In the genomic region with DNA sequence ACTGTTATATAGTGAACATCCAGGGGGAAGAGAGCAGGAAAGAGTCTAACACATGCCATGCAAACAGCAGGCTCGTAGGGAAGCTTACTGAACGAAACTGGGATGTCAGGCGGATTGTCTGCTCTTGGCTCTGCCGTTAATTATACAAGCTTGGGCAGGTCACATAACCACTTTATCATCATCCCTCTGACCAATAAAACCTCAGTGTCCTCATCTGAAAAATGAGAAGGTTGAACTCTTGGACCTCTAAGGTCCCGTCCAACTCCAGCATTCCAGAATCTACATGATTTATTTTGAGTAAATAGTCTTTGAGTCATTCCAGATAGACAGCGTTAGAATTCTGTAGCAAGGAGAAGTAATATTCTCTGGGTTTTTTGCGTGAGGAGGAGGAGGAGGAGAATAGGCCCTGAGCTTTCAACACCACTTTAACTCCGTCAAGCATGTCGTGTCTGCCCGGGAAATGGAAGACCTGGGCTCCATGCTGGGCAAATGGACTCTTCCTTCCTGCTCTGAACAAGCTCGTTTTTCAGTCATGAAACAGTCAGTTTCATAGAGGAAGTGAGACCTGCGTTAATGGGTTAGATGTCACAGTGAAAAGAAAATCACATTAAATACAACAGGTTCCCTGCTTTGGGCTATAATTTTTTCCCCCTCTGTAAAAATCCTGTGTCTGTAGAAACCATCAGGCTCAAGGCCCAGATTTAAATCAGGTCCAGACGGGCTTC, we compare ENCODE assay signal across 1 mouse cellular context.
TF ChIP-seq lines count a peak whose summit lies in the region.

No protein-coding gene starts in this region.

TF ChIP-seq in CH12.LX, 34 proteins besides CTCF, POLR2A, EP300 and RAD21 (continued from another document):
- peak; percentile 43; the same call in 1 of the 2 replicates for TF ChIP-seq ELF1 (IDR thresholded peaks at IDR 0.05; ENCODE audit: low read depth, low read length)
- TF ChIP-seq TBP (conservative IDR thresholded peaks at IDR 0.05; ENCODE audit: low read depth, low read length) = no peak
- no peak for TF ChIP-seq MAFK (IDR thresholded peaks at IDR 0.05; ENCODE audit: insufficient replicate concordance, low read length)
- TF ChIP-seq MAZ (IDR thresholded peaks at IDR 0.05; ENCODE audit: low read depth, low read length) = no peak
- TF ChIP-seq CHD1 (IDR thresholded peaks at IDR 0.05; ENCODE audit: low read depth, low read length) = no peak
- no peak for TF ChIP-seq E2F4 (IDR thresholded peaks at IDR 0.05; ENCODE audit: insufficient replicate concordance, low read depth, low read length)
- no peak for TF ChIP-seq TCF12 (IDR thresholded peaks at IDR 0.05; ENCODE audit: low read depth, low read length)
- no peak for TF ChIP-seq MXI1 (IDR thresholded peaks at IDR 0.05; ENCODE audit: low read depth, low read length)
- no peak for TF ChIP-seq SMC3 (IDR thresholded peaks at IDR 0.05; ENCODE audit: low read depth, low read length)
- TF ChIP-seq ZC3H11A (IDR thresholded peaks at IDR 0.05; ENCODE audit: low read depth, low read length) = no peak
- peak; percentile 24; the same call in 1 of the 2 replicates for TF ChIP-seq JUND (conservative IDR thresholded peaks at IDR 0.05; ENCODE audit: low read depth, low read length)
- no peak for TF ChIP-seq PAX5 (IDR thresholded peaks at IDR 0.05; ENCODE audit: low read length)
- TF ChIP-seq MEF2A (IDR thresholded peaks at IDR 0.05; ENCODE audit: borderline replicate concordance, low read depth, low read length) = no peak
- no peak for TF ChIP-seq NRF1 (IDR thresholded peaks at IDR 0.05; ENCODE audit: low read depth, low read length)
- no peak for TF ChIP-seq RCOR1 (conservative IDR thresholded peaks at IDR 0.05; ENCODE audit: low read depth, low read length)
- 0 out of 2 replicates have a peak, but pooled peaks have one; percentile 37 for TF ChIP-seq BHLHE40 (IDR thresholded peaks at IDR 0.05; ENCODE audit: low read depth, low read length)
- 0 out of 2 replicates have a peak, but pooled peaks have one; percentile 30 for TF ChIP-seq MAX (IDR thresholded peaks at IDR 0.05; ENCODE audit: low read length)
- TF ChIP-seq MYC (IDR thresholded peaks at IDR 0.05; ENCODE audit: low read depth, low read length) = 0 out of 2 replicates have a peak, but pooled peaks have one; percentile 14
- TF ChIP-seq POLR2AphosphoS2 (IDR thresholded peaks at IDR 0.05; ENCODE audit: low read depth, low read length) = no peak
- no peak for TF ChIP-seq USF1 (IDR thresholded peaks at IDR 0.05; ENCODE audit: low read depth, low read length)
- no peak for TF ChIP-seq CHD2 (IDR thresholded peaks at IDR 0.05; ENCODE audit: low read length)
- 0 out of 2 replicates have a peak, but pooled peaks have one; percentile 10 for TF ChIP-seq JUN (IDR thresholded peaks at IDR 0.05; ENCODE audit: insufficient read depth, low read depth, low read length)
